Mouse (Mus musculus): ENCODE results near the gene Nuak2. TPM values are rescaled to one million over a fixed set of nuclear protein-coding genes. Genes with fewer than 3 reads are reported as not detected.
A peak's percentile ranks its signal among the peaks of the same experiment; 100 is the strongest.

Nuak2 gene
- polyA plus RNA-seq, 1 experiment from 2014 or later: 22.8 TPM

- H3K27ac ChIP-seq: no peak overlapping the region
- no peak for ATAC-seq (ENCODE audit: low FRiP score, low read depth)
- no peak overlapping the region for H3K9ac ChIP-seq
- peaks cover 24% of the 10 kb centered on the region for H3K4me1 ChIP-seq
- H3K36me3 ChIP-seq: no peaks in the 10 kb centered on the region
- peaks cover 23% of the 10 kb centered on the region for H3K27me3 ChIP-seq (replicated peaks)
- H3K9me3 ChIP-seq: no peaks in the 10 kb centered on the region
- 0 out of 2 replicates have a peak overlapping the region, but pooled peaks have one; percentile 7 for H3K4me2 ChIP-seq (replicated peaks)
- WGBS: 78% methylated on average over 5 of the region's 5 CpGs
- no peak overlapping the region for H3K4me3 ChIP-seq
Measured at GRCm38 (mm10) chr1:132301242-132301641, 14.7 kb upstream of the Nuak2 start.

GRCm38 (mm10) chr1:132302341-132302866, 13.5 kb upstream of the Nuak2 start:
- no peak overlapping the region for H3K27ac ChIP-seq
- H3K4me2 ChIP-seq (replicated peaks): no peak overlapping the region
- no peaks in the 10 kb centered on the region for H3K36me3 ChIP-seq
- no peak overlapping the region for H3K9ac ChIP-seq
- peaks cover 24% of the 10 kb centered on the region for H3K4me1 ChIP-seq
- H3K27me3 ChIP-seq (replicated peaks): peaks cover 23% of the 10 kb centered on the region
- no peak for ATAC-seq (ENCODE audit: low FRiP score, low read depth)
- no peaks in the 10 kb centered on the region for H3K9me3 ChIP-seq
- no peak overlapping the region for H3K4me3 ChIP-seq
- WGBS: 85% methylated on average over 9 of the region's 9 CpGs

GRCm38 (mm10) chr1:132304618-132305214, 11.2 kb upstream of the Nuak2 start:
- Histone ChIP-seq H3K4me2 (replicated peaks) (no peak overlapping the region), H3K9ac (no peak overlapping the region), H3K27me3 (replicated peaks) (peaks cover 4% of the 10 kb centered on the region), H3K4me1 (peaks cover 7% of the 10 kb centered on the region), H3K4me3 (no peak overlapping the region), H3K27ac (no peak overlapping the region), H3K9me3 (no peaks in the 10 kb centered on the region), H3K36me3 (no peaks in the 10 kb centered on the region)
- no peak for ATAC-seq (ENCODE audit: low FRiP score, low read depth)
- 33% methylated on average over 9 of the region's 9 CpGs for WGBS

- WGBS: 35% methylated on average over 4 of the region's 4 CpGs
- H3K4me3 ChIP-seq: no peak overlapping the region
- no peak for ATAC-seq (ENCODE audit: low FRiP score, low read depth)
Measured at GRCm38 (mm10) chr1:132306160-132306559, 9.8 kb upstream of the Nuak2 start.

GRCm38 (mm10) chr1:132306808-132307207, 9.1 kb upstream of the Nuak2 start:
- Histone ChIP-seq H3K4me3 (no peak overlapping the region), H3K9ac (no peak overlapping the region), H3K4me2 (replicated peaks) (no peak overlapping the region), H3K27me3 (replicated peaks) (no peaks in the 10 kb centered on the region), H3K4me1 (peaks cover 9% of the 10 kb centered on the region), H3K36me3 (no peaks in the 10 kb centered on the region), H3K9me3 (no peaks in the 10 kb centered on the region), H3K27ac (no peak overlapping the region)
- no peak for ATAC-seq (ENCODE audit: low FRiP score, low read depth)
- WGBS: 26% methylated on average over 4 of the region's 4 CpGs

More at GRCm38 (mm10) chr1:132306160-132306559, 9.8 kb upstream of the Nuak2 start:
- Histone ChIP-seq H3K9ac (no peak overlapping the region), H3K36me3 (no peaks in the 10 kb centered on the region), H3K27ac (no peak overlapping the region), H3K27me3 (replicated peaks) (no peaks in the 10 kb centered on the region), H3K4me2 (replicated peaks) (no peak overlapping the region), H3K4me1 (peaks cover 9% of the 10 kb centered on the region), H3K9me3 (no peaks in the 10 kb centered on the region)

GRCm38 (mm10) chr1:132307962-132308361, 8.0 kb upstream of the Nuak2 start:
- 83% methylated on average over 6 of the region's 6 CpGs for WGBS
- no peak overlapping the region for H3K4me2 ChIP-seq (replicated peaks)
- no peak for ATAC-seq (ENCODE audit: low FRiP score, low read depth)
- H3K4me1 ChIP-seq: peaks cover 9% of the 10 kb centered on the region
- no peaks in the 10 kb centered on the region for H3K36me3 ChIP-seq
- H3K4me3 ChIP-seq: no peak overlapping the region
- H3K9ac ChIP-seq: no peak overlapping the region
- no peaks in the 10 kb centered on the region for H3K9me3 ChIP-seq
- no peaks in the 10 kb centered on the region for H3K27me3 ChIP-seq (replicated peaks)
- H3K27ac ChIP-seq: no peak overlapping the region

GRCm38 (mm10) chr1:132308674-132309073, 7.3 kb upstream of the Nuak2 start:
- no peak for ATAC-seq (ENCODE audit: low FRiP score, low read depth)
- WGBS: 86% methylated on average over 7 of the region's 7 CpGs
- H3K4me2 ChIP-seq (replicated peaks): no peak overlapping the region
- H3K4me3 ChIP-seq: no peak overlapping the region
- H3K4me1 ChIP-seq: peaks cover 9% of the 10 kb centered on the region
- H3K36me3 ChIP-seq: no peaks in the 10 kb centered on the region
- no peak overlapping the region for H3K9ac ChIP-seq
- no peaks in the 10 kb centered on the region for H3K9me3 ChIP-seq
- H3K27ac ChIP-seq: no peak overlapping the region
- no peaks in the 10 kb centered on the region for H3K27me3 ChIP-seq (replicated peaks)

GRCm38 (mm10) chr1:132310754-132311153, 5.2 kb upstream of the Nuak2 start:
- ATAC-seq (ENCODE audit: low FRiP score, low read depth): no peak
- no peaks in the 10 kb centered on the region for H3K36me3 ChIP-seq
- no peak overlapping the region for H3K27ac ChIP-seq
- 81% methylated on average over 7 of the region's 7 CpGs for WGBS
- H3K9me3 ChIP-seq: no peaks in the 10 kb centered on the region
- H3K27me3 ChIP-seq (replicated peaks): no peaks in the 10 kb centered on the region
- no peak overlapping the region for H3K4me3 ChIP-seq
- no peak overlapping the region for H3K4me2 ChIP-seq (replicated peaks)
- H3K4me1 ChIP-seq: peaks cover 8% of the 10 kb centered on the region; the same call in 1 of the 2 replicates
- no peak overlapping the region for H3K9ac ChIP-seq

GRCm38 (mm10) chr1:132311174-132311859, 4.6 kb upstream of the Nuak2 start:
- no peak overlapping the region for H3K4me2 ChIP-seq (replicated peaks)
- no peak overlapping the region for H3K4me3 ChIP-seq
- H3K9me3 ChIP-seq: no peaks in the 10 kb centered on the region
- WGBS: 80% methylated on average over 10 of the region's 10 CpGs
- H3K27me3 ChIP-seq (replicated peaks): no peaks in the 10 kb centered on the region
- no peak for ATAC-seq (ENCODE audit: low FRiP score, low read depth)
- H3K4me1 ChIP-seq: peaks cover 10% of the 10 kb centered on the region; the same call in 1 of the 2 replicates
- no peak overlapping the region for H3K27ac ChIP-seq
- no peaks in the 10 kb centered on the region for H3K36me3 ChIP-seq
- no peak overlapping the region for H3K9ac ChIP-seq

GRCm38 (mm10) chr1:132312043-132312442, 3.9 kb upstream of the Nuak2 start:
- no peak overlapping the region for H3K27ac ChIP-seq

GRCm38 (mm10) chr1:132312703-132313102, 3.2 kb upstream of the Nuak2 start:
- Histone ChIP-seq H3K9ac (no peak overlapping the region), H3K27me3 (replicated peaks) (no peaks in the 10 kb centered on the region), H3K4me1 (peaks cover 24% of the 10 kb centered on the region), H3K4me3 (no peak overlapping the region), H3K36me3 (no peaks in the 10 kb centered on the region), H3K4me2 (replicated peaks) (no peak overlapping the region), H3K9me3 (no peaks in the 10 kb centered on the region), H3K27ac (no peak overlapping the region)
- 65% methylated on average over 3 of the region's 3 CpGs for WGBS
- 0 out of 2 replicates have a peak, but pooled peaks have one; percentile 8 for ATAC-seq (ENCODE audit: low FRiP score, low read depth)

More at GRCm38 (mm10) chr1:132312043-132312442, 3.9 kb upstream of the Nuak2 start:
- Histone ChIP-seq H3K9ac (no peak overlapping the region), H3K36me3 (no peaks in the 10 kb centered on the region), H3K4me2 (replicated peaks) (no peak overlapping the region), H3K4me3 (no peak overlapping the region), H3K4me1 (peaks cover 17% of the 10 kb centered on the region), H3K27me3 (replicated peaks) (no peaks in the 10 kb centered on the region), H3K9me3 (no peaks in the 10 kb centered on the region)
- 85% methylated on average over 2 of the region's 2 CpGs for WGBS
- no peak for ATAC-seq (ENCODE audit: low FRiP score, low read depth)

- H3K27ac ChIP-seq: no peak overlapping the region
- peak overlapping the region; percentile 80 for H3K9ac ChIP-seq
- H3K27me3 ChIP-seq (replicated peaks): no peaks in the 10 kb centered on the region
- H3K9me3 ChIP-seq: no peaks in the 10 kb centered on the region
- peaks cover 50% of the 10 kb centered on the region for H3K4me1 ChIP-seq
- peak overlapping the region; percentile 70 for H3K4me3 ChIP-seq
- 17% methylated on average over 7 of the region's 7 CpGs for WGBS
- H3K36me3 ChIP-seq: no peaks in the 10 kb centered on the region; the same call in 1 of the 2 replicates
- ATAC-seq (ENCODE audit: low FRiP score, low read depth): no peak
- peak overlapping the region; percentile 89 for H3K4me2 ChIP-seq (replicated peaks)
Measured at GRCm38 (mm10) chr1:132316625-132316994, 684 bp downstream of the Nuak2 start.
